Mouse (Mus musculus): ENCODE data around the gene Camta1.

Camta1 gene

DNA sequence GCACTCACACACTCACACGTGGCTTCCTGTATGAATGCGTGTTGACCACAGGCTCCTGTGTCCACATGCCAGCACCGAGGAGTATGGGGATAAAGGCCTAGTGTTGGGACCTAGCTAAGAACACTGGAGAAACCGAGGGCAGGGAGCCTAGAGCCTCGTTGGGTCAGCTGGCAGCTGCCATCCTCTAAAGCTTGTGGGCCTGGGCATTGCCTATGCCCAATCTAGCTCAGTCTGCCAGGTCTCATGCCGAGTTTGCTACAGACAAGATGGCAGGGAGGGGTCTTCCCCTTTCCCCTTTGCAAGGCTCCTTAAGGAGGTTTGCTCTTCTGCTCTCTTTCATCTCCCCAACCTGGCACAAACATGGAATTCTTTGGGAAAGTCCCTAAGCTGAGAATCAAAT lies 555.9 kb downstream of the Camta1 start:
- DNase-seq: no peak

GRCm38 (mm10) chr4:151303931-151304330 lies 557.7 kb downstream of the Camta1 start:
- DNase-seq: no peak

- no peak for DNase-seq
Observed at GRCm38 (mm10) chr4:151303436-151303835, 558.2 kb downstream of the Camta1 start.

DNA sequence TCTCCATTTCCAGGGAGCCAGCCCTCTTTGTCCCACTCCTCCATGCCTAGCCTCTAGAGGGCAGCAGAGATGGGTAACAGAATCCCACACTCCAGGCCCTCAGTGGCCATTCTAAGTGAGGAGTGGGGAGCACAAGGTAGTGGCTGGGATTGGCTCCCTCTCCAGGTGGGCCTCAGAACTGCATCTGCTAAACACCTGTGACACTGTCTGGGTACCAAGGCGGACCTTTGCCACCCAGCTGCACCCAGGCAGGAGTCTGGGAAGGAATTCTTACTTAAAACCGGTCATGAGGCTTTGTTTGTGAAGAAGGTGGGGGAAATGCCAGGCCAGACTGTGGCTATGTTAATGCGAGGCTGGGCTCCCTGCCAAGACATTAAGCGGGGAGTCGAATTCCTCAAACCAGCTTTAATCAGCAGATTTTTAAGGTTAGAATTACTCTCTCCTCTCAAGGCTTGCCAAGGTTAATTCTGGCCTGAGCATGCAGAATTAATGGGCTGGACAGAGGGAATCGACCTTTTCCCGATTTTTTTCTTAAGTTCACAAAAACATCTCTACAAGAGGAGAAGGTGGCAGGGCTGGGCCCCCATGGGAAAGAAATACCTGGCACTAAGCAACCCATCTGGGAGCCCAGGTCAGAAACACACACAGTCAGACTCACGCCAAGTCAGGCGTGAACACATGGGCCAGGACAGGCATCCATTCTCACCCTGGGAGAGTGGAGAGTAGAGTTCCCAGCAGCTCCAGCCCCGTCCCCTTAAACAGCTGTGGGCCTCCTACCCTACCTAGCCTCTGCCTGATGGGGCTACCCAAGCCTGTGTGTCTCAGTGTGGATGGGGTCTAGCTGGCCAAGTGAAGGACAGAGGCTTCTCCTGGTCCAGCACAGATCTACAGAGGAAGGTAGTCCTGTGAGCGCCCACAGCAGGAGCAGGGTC lies 559.2 kb downstream of the Camta1 start:
- DNase-seq: peak; percentile 24

- no peak for DNase-seq
Observed at GRCm38 (mm10) chr4:151301337-151301736, 560.3 kb downstream of the Camta1 start.

DNA sequence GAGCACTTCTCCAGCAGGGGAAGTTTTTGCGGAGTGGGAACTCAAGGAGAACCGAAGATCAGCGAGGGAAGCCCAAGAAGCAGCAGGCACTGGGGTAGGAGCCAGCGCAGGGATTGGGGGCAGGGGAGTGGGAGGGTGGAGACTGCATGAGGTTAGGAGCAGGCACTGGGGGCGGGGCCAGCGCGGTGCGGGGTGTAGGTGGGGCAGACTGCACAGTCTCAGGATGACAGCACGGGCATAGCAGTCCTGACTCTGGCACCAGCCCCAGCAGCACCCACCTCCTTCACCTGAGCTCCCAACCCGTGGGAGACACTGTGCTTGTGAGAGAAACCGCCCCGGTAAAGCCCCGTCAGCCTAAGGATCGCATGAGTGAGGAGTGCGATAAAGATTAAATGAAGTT lies 561.0 kb downstream of the Camta1 start:
- no peak for DNase-seq

- no peak for DNase-seq
Observed at GRCm38 (mm10) chr4:151295515-151296203, 566.0 kb downstream of the Camta1 start.

DNA sequence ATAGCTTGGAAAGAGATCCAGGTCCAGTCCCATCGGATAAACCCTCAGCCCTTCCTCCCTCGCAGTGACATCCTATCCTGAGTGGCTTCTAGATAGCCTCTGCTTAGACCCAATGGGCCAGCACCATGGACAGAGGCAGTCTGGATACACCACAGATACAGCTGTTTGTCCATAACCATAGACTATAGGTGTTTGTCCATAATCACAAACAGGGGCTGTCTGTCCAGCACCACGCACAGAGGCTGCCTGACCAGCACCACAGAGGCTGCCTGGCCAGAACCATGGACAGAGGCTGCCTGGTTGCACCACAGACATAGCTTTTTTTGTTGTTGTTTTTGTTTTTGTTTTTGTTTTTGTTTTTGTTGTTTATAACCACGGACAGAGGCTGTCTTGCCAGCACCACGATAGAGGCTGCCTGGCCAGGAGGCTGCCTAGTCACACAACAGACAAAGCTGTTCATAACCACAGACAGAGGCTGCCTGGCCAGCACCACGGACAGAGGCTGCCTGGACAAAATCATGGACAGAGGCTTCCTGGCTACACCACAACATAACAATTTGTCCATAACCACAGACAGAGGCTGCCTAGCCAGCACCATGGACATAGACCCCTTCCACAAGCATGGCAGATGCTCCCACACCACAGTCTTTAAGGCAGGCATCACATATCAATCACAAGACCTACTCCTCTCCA lies 572.6 kb downstream of the Camta1 start:
- peak; percentile 35 for DNase-seq

- DNase-seq: no peak
Observed at GRCm38 (mm10) chr4:151285905-151286445, 575.7 kb downstream of the Camta1 start.

GRCm38 (mm10) chr4:151285432-151285831 lies 576.2 kb downstream of the Camta1 start:
- DNase-seq: no peak

DNA sequence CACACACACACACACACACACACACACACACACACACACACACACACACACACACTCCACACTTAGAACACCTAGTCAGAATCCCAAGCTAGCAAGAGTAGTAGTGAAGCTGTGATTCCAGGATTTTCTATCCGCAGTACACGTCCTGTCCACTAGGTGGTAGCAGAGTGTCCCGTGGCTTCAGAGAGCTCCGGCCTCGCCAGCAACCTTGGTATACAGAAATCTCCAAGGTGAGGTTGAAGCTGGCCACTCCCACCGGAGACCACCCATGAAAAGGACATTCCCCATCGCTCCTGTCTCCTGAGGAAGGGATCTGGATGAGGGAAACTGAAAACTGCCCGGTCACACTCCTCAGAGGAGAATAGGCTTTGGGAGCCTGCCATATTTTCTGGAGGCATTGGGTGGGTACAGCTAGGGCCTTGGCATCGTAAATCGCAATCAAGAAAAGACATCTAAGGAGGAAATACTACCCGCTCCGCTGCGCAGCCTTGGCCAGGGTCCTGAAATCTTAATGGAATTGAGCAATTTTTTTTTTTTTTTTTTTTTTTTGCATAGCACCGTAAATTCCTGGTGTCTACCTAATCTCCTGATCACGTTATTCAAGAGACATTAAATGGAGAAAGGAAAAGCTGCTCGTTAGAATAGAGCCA lies 578.5 kb downstream of the Camta1 start:
- DNase-seq: peak; percentile 77

DNA sequence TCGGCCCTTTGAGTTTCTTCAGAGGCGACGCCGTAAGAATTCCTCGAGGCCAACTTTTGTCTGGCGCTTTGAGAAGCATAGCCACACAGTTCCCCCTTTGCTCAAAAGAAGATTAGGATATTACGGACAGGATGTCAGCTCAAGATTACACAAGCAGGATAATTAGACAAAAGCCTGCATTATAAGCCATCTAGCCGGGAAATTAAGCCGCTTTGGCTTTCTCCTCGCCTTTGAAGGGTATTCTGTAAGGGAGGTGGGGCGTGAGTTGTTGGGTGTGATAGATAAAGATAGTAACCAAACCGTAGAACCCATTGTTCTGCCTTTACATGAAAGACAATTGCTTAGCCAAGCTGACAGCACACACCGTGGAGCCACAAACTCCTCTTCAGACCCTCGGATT lies 579.6 kb downstream of the Camta1 start:
- no peak for DNase-seq

DNA sequence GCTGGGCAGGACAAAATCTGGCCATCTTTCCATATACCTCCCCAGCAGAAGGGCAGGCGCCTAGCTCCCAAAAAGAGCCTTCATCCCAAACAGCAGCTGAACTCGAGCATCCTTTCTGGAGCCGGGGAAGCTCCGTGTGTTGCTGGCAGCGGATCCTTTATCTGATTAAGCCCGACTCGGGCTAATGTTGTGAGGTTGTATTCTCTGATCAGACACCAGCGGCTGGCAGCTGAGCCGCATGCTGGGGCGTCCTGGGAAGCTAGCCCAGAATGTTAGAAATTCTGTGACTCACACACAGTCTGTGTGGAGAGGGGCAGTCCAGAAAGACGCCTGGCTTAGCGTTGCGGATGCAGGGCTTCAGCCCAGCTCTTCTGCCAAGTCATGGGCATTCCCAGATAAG lies 586.4 kb downstream of the Camta1 start:
- no peak for DNase-seq

DNA sequence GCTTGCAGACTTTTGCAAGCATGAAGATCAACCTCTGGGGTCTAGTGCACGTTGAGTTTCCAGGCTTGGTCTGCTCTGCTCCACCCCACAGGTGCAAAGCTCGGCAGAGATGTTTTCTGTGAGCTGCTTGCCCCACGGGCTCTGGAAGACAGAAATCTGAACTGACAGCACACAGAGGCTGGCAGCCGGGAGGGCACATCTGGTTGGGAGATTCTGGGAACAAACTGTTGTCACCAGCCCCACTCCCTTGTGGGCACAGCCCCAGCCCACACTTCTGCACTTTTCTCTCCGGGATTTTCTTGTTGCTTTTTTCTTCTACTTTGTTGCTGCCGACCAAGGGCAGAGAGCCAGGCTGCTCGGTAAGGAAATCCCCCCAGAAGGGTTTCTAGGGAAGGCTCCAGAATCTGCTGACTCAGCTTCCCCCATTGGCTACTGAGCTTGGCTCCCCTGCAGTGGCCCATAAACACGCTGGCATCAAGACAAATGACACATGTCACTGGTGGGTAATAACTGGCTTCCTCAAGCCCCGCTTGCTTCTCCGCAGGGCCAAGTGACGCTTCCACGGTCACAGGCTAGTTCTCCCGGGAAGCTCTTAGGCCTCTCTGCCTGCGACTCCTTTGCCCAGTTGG lies 597.8 kb downstream of the Camta1 start:
- DNase-seq: no peak

DNA sequence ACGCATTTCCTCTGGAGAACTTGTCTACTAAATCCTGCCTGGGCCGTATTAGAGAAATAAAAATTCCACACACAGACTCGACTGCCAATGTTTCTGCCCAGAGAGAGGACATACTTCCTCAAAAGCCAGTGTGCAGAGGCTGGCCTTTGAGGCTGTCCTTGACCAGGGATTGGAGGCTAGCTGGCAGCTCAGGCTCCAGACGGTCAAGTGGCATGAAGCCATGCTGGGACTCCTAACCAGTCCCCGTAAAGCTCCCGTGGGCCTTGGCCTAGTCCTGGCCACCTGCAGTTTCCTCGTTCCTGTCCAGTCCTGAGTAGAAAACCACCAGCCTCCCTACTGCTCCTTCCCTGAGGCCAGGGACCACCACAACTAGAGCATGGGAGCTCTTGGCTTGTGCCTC lies 598.6 kb downstream of the Camta1 start:
- no peak for DNase-seq

DNA sequence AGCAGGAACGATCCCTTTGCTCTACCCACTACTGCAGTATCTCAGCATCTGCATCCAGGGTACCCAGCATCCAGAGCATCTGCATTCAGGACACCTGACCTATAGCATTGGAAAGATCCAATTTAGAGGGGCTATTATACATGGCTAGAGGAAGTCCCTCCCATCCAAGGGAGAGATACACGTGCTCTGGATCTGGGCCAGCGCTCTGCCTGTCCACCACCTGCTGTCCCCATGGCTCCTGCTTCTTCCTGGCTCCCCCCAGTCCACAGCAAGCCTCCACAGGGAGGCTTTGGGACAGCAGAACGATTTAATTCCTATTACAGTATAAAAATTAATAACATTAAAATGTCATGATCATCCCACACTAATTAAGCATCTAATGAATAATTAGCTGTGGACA lies 605.1 kb downstream of the Camta1 start:
- DNase-seq: no peak

GRCm38 (mm10) chr4:151250824-151251223 lies 610.9 kb downstream of the Camta1 start:
- no peak for DNase-seq

DNA sequence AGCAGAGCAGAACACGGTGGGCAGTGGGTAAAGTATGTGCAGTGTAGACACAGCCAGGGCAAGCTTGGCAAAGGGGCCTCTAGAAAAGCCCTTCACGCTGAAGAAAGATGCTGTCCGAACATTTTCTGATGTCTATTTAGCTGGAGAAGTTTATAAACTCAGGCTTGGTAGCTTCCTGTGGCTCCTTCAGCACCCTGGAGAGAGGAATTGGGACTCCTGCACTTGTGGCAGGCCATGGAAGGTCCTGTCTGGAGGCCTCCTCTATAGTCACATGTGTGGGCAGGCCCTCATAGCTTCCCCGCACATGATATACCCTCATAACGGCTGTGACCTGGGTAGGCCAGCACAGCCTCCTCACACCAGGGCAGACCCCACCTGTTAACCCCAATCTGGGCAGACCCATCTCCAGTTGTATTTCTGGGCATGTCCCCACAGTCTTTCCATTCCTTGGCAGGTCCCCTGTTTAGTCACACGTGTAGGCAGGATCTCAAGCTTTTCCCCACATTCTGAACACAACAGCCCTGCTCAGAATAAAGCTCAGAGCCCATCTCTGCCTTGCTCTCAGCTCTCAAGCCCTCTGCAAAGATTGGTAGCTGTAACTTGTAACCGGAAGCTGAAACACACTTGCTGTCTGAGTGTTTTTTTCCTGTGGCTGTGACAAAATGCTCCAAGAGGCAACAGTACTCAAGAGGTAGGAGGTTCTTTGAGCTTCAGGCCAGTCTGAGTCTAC lies 616.4 kb downstream of the Camta1 start:
- DNase-seq: no peak

GRCm38 (mm10) chr4:151243445-151243844 lies 618.2 kb downstream of the Camta1 start:
- peak; percentile 41 for DNase-seq

DNA sequence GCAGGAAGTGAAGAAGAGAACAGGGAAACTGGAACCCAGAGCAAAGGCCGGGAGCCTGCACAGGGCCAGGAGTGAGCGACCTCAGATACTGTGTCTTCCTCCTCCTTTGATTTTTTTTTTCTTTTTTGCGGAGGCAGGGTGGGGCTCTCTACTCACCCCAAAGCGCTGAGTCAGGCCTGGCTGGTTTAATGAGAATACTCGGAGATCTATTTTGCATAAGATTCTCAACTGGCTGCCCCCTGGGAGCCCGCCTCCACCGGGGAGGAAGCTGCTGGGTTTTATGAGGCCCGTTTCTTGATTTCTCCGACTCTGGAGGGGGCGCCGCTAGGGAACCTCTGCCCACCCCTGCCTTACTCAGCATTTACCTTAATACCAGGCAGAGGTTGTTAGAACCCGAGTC lies 618.9 kb downstream of the Camta1 start:
- DNase-seq: no peak

DNA sequence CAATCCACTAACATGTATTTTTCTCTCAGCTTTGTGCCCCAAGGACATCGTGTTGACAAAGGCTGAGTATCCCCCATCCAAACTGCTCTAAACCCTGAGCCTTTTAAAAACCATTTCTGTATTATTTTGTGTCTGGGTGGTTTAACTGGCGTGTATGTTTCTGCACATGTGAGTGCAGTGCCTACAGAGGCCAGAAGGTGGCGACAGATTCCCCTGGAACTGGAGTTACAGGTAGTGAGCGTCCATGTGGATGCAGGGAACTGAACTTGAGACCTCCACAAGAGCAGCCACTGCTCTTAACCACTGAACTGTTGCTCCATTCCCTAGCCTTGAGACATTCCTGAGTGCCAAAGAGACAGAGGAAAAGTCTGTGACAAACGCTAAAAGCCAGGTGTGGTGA lies 621.2 kb downstream of the Camta1 start:
- DNase-seq: no peak

All from lung, postnatal 36 days (tissue).